Mouse (Mus musculus) thymus, adult 2 months (tissue): Measurements from ENCODE around the gene Tmed3. TPM values are rescaled to one million over a fixed set of nuclear protein-coding genes. Genes with fewer than 3 reads are reported as not detected.

Experiments used
- DNase-seq: peaks from one replicate; pipeline ENCODE4 v3.0.0; 2021
- H3K27ac ChIP-seq: fragments of 200-500 bp; 2 replicates; pipeline ENCODE4 v1.5.1; 2012; ENCODE audit warnings: low read length, control low read depth; ENCODE audit not compliant: control insufficient read depth, insufficient read depth
- H3K27me3 ChIP-seq: fragments of 200-500 bp; 2 replicates; pipeline ENCODE4 v1.6.1; 2012; ENCODE audit warnings: mild to moderate bottlenecking, low read length, moderate library complexity, mixed read lengths; ENCODE audit not compliant: control insufficient read depth, insufficient read depth
- H3K36me3 ChIP-seq: fragments of 200-500 bp; 2 replicates; pipeline ENCODE4 v1.6.1; 2012; ENCODE audit warnings: mild to moderate bottlenecking, low read length, moderate library complexity; ENCODE audit not compliant: control insufficient read depth, insufficient read depth
- H3K4me1 ChIP-seq: fragments of 200-500 bp; replicated peaks from 2 replicates; pipeline ENCODE4 v1.6.1; 2012; ENCODE audit warnings: low read length; ENCODE audit not compliant: control insufficient read depth, insufficient read depth
- H3K4me3 ChIP-seq: fragments of 200-500 bp; 2 replicates; pipeline ENCODE4 v1.5.1; 2012; ENCODE audit warnings: mild to moderate bottlenecking, low read length, control low read depth, moderate library complexity; ENCODE audit not compliant: control insufficient read depth, insufficient read depth
- CTCF ChIP-seq: fragments of 200-500 bp; IDR thresholded peaks from 2 replicates; pipeline ENCODE4 v1.5.1; 2012; ENCODE audit warnings: mild to moderate bottlenecking, control low read depth, low read length, moderate library complexity, borderline replicate concordance; ENCODE audit not compliant: control insufficient read depth, poor library complexity, insufficient read depth; ENCODE audit errors: extremely low read depth
- POLR2A ChIP-seq: fragments of 200-500 bp; IDR thresholded peaks from 2 replicates; pipeline ENCODE4 v1.6.1; 2012; ENCODE audit warnings: mild to moderate bottlenecking, low read length, control low read depth, moderate library complexity; ENCODE audit not compliant: control insufficient read depth, poor library complexity, insufficient read depth; ENCODE audit errors: extremely low read depth
- WGBS: fragments of 180-500 bp; shearing (Covaris S2); methylation state at CpG from one replicate; pipeline ENCODE4 v1.1.7; 2018; 5-methylcytosine and 5-hydroxymethylcytosine counted together
- polyA plus RNA-seq: library from polyadenylated mRNA; depleted of rRNA; stranded (reverse); fragments of >200 nt; gene quantifications from 2 replicates; pipeline ENCODE4 v1.2.3, GENCODE M21; 2012

The Tmed3 gene
- polyA plus RNA-seq, 1 experiment, result 44.1 TPM

- WGBS, result 74% methylated on average over 2 of the region's 2 CpGs
- H3K27me3 ChIP-seq, result no peaks in the 10 kb centered on the region
- H3K4me3 ChIP-seq, result no peak overlapping the region
- no peaks in the 10 kb centered on the region for H3K36me3 ChIP-seq
- H3K4me1 ChIP-seq, result no peaks in the 10 kb centered on the region
- TF ChIP-seq POLR2A, result no peak
- no peak for TF ChIP-seq CTCF
- no peak for DNase-seq
- no peak overlapping the region for H3K27ac ChIP-seq
Measured at GRCm38 (mm10) chr9:89686262-89686661, 18.6 kb downstream of the Tmed3 start.

GRCm38 (mm10) chr9:89678974-89679373 is 25.9 kb downstream of the Tmed3 start:
- Histone ChIP-seq H3K27ac (no peak overlapping the region), H3K4me3 (no peak overlapping the region), H3K4me1 (no peaks in the 10 kb centered on the region), H3K36me3 (no peaks in the 10 kb centered on the region), H3K27me3 (no peaks in the 10 kb centered on the region)
- DNase-seq, result no peak
- 53% methylated on average over 1 of the region's 1 CpGs for WGBS
- TF ChIP-seq CTCF, result no peak
- TF ChIP-seq POLR2A, result no peak

GRCm38 (mm10) chr9:89674014-89674618 is 30.8 kb downstream of the Tmed3 start:
- 58% methylated on average over 3 of the region's 3 CpGs for WGBS
- Histone ChIP-seq H3K4me3 (no peak overlapping the region), H3K27me3 (no peaks in the 10 kb centered on the region), H3K27ac (no peak overlapping the region), H3K36me3 (no peaks in the 10 kb centered on the region), H3K4me1 (no peaks in the 10 kb centered on the region)
- DNase-seq, result peak; percentile 68
- TF ChIP-seq CTCF, result no peak
- no peak for TF ChIP-seq POLR2A

- no peaks in the 10 kb centered on the region for H3K36me3 ChIP-seq
Measured at GRCm38 (mm10) chr9:89673402-89673801, 31.5 kb downstream of the Tmed3 start.

GRCm38 (mm10) chr9:89669878-89670277 is 35.0 kb downstream of the Tmed3 start:
- TF ChIP-seq CTCF (no peak), POLR2A (no peak)
- WGBS, result 46% methylated on average over 4 of the region's 4 CpGs
- Histone ChIP-seq H3K4me1 (peaks cover 2% of the 10 kb centered on the region; the same call in 1 of the 2 replicates), H3K36me3 (no peaks in the 10 kb centered on the region), H3K4me3 (no peak overlapping the region), H3K27me3 (no peaks in the 10 kb centered on the region), H3K27ac (no peak overlapping the region)
- DNase-seq, result no peak

More at GRCm38 (mm10) chr9:89673402-89673801, 31.5 kb downstream of the Tmed3 start:
- Histone ChIP-seq H3K27me3 (no peaks in the 10 kb centered on the region), H3K4me1 (no peaks in the 10 kb centered on the region), H3K4me3 (no peak overlapping the region), H3K27ac (no peak overlapping the region)
- DNase-seq, result no peak
- 28% methylated on average over 1 of the region's 1 CpGs for WGBS
- TF ChIP-seq POLR2A, result no peak
- TF ChIP-seq CTCF, result no peak

GRCm38 (mm10) chr9:89667306-89667942 is 37.4 kb downstream of the Tmed3 start:
- peak; percentile 22 for DNase-seq
- 29% methylated on average over 4 of the region's 4 CpGs for WGBS
- Histone ChIP-seq H3K4me3 (no peak overlapping the region), H3K4me1 (peaks cover 2% of the 10 kb centered on the region; the same call in 1 of the 2 replicates), H3K36me3 (no peaks in the 10 kb centered on the region), H3K27ac (no peak overlapping the region), H3K27me3 (no peaks in the 10 kb centered on the region)
- TF ChIP-seq POLR2A (no peak), CTCF (no peak)
